Mouse (Mus musculus): ENCODE measurements around the gene Cdcp1. TPM values are rescaled to one million over a fixed set of nuclear protein-coding genes. Genes with fewer than 3 reads are reported as not detected.

Cdcp1 gene
- polyA plus RNA-seq, 1 experiment from 2014 or later: 10.2 TPM

- ATAC-seq (ENCODE audit: low FRiP score, low TSS enrichment): 0 out of 2 replicates have a peak, but pooled peaks have one; percentile 25
These were observed 49.9 kb downstream of the Cdcp1 start for GRCm38 (mm10) chr9:123165781-123166443.

GRCm38 (mm10) chr9:123162985-123163694, 52.7 kb downstream of the Cdcp1 start:
- H3K4me1 ChIP-seq (ENCODE audit: control insufficient read depth, insufficient read depth, low read length): no peaks in the 10 kb centered on the region
- WGBS: 77% methylated on average over 4 of the region's 4 CpGs
- ATAC-seq (ENCODE audit: low FRiP score, low TSS enrichment): no peak

More at GRCm38 (mm10) chr9:123165781-123166443, 49.9 kb downstream of the Cdcp1 start:
- Histone ChIP-seq H3K4me1 (ENCODE audit: control insufficient read depth, insufficient read depth, low read length) (no peaks in the 10 kb centered on the region), H3K4me2 (replicated peaks; ENCODE audit: low read depth, low read length) (no peak overlapping the region), H3K36me3 (ENCODE audit: control insufficient read depth, insufficient read depth, low read length) (no peaks in the 10 kb centered on the region), H3K9ac (ENCODE audit: low read depth, low read length) (no peak overlapping the region), H3K9me3 (ENCODE audit: control insufficient read depth, low read length) (no peaks in the 10 kb centered on the region), H3K27ac (ENCODE audit: low read depth, low read length) (no peak overlapping the region), H3K4me3 (ENCODE audit: low read length) (no peak overlapping the region), H3K27me3 (ENCODE audit: control insufficient read depth, insufficient read depth, low read length) (no peaks in the 10 kb centered on the region)
- WGBS: 74% methylated on average over 3 of the region's 3 CpGs

GRCm38 (mm10) chr9:123161792-123162191, 54.0 kb downstream of the Cdcp1 start:
- Histone ChIP-seq H3K36me3 (ENCODE audit: control insufficient read depth, insufficient read depth, low read length) (no peaks in the 10 kb centered on the region), H3K9ac (ENCODE audit: low read depth, low read length) (no peak overlapping the region), H3K27me3 (ENCODE audit: control insufficient read depth, insufficient read depth, low read length) (no peaks in the 10 kb centered on the region), H3K27ac (ENCODE audit: low read depth, low read length) (no peak overlapping the region), H3K4me3 (ENCODE audit: low read length) (no peak overlapping the region), H3K9me3 (ENCODE audit: control insufficient read depth, low read length) (no peaks in the 10 kb centered on the region), H3K4me2 (replicated peaks; ENCODE audit: low read depth, low read length) (no peak overlapping the region), H3K4me1 (ENCODE audit: control insufficient read depth, insufficient read depth, low read length) (no peaks in the 10 kb centered on the region)
- ATAC-seq (ENCODE audit: low FRiP score, low TSS enrichment): no peak
- WGBS: 51% methylated on average over 2 of the region's 2 CpGs

More at GRCm38 (mm10) chr9:123162985-123163694, 52.7 kb downstream of the Cdcp1 start:
- no peaks in the 10 kb centered on the region for H3K27me3 ChIP-seq (ENCODE audit: control insufficient read depth, insufficient read depth, low read length)
- H3K9ac ChIP-seq (ENCODE audit: low read depth, low read length): no peak overlapping the region
- H3K9me3 ChIP-seq (ENCODE audit: control insufficient read depth, low read length): no peaks in the 10 kb centered on the region
- no peaks in the 10 kb centered on the region for H3K36me3 ChIP-seq (ENCODE audit: control insufficient read depth, insufficient read depth, low read length)
- H3K27ac ChIP-seq (ENCODE audit: low read depth, low read length): no peak overlapping the region
- no peak overlapping the region for H3K4me2 ChIP-seq (replicated peaks; ENCODE audit: low read depth, low read length)
- no peak overlapping the region for H3K4me3 ChIP-seq (ENCODE audit: low read length)

- Histone ChIP-seq H3K36me3 (ENCODE audit: control insufficient read depth, insufficient read depth, low read length) (no peaks in the 10 kb centered on the region), H3K4me3 (ENCODE audit: low read length) (no peak overlapping the region), H3K4me2 (replicated peaks; ENCODE audit: low read depth, low read length) (no peak overlapping the region), H3K27ac (ENCODE audit: low read depth, low read length) (no peak overlapping the region), H3K4me1 (ENCODE audit: control insufficient read depth, insufficient read depth, low read length) (no peaks in the 10 kb centered on the region), H3K9me3 (ENCODE audit: control insufficient read depth, low read length) (no peaks in the 10 kb centered on the region), H3K27me3 (ENCODE audit: control insufficient read depth, insufficient read depth, low read length) (no peaks in the 10 kb centered on the region), H3K9ac (ENCODE audit: low read depth, low read length) (no peak overlapping the region)
- ATAC-seq (ENCODE audit: low FRiP score, low TSS enrichment): no peak; the same call in 1 of the 2 replicates
- 59% methylated on average over 7 of the region's 7 CpGs for WGBS
These were observed 56.5 kb downstream of the Cdcp1 start for GRCm38 (mm10) chr9:123159330-123159729.

GRCm38 (mm10) chr9:123158125-123158836, 57.6 kb downstream of the Cdcp1 start:
- ATAC-seq (ENCODE audit: low FRiP score, low TSS enrichment): no peak
- Histone ChIP-seq H3K4me2 (replicated peaks; ENCODE audit: low read depth, low read length) (no peak overlapping the region), H3K9ac (ENCODE audit: low read depth, low read length) (no peak overlapping the region), H3K27ac (ENCODE audit: low read depth, low read length) (no peak overlapping the region), H3K9me3 (ENCODE audit: control insufficient read depth, low read length) (no peaks in the 10 kb centered on the region), H3K4me1 (ENCODE audit: control insufficient read depth, insufficient read depth, low read length) (no peaks in the 10 kb centered on the region), H3K36me3 (ENCODE audit: control insufficient read depth, insufficient read depth, low read length) (no peaks in the 10 kb centered on the region), H3K4me3 (ENCODE audit: low read length) (no peak overlapping the region), H3K27me3 (ENCODE audit: control insufficient read depth, insufficient read depth, low read length) (no peaks in the 10 kb centered on the region)
- WGBS: 51% methylated on average over 8 of the region's 8 CpGs

GRCm38 (mm10) chr9:123157699-123158098, 58.1 kb downstream of the Cdcp1 start:
- no peaks in the 10 kb centered on the region for H3K27me3 ChIP-seq (ENCODE audit: control insufficient read depth, insufficient read depth, low read length)
- no peaks in the 10 kb centered on the region for H3K36me3 ChIP-seq (ENCODE audit: control insufficient read depth, insufficient read depth, low read length)
- H3K27ac ChIP-seq (ENCODE audit: low read depth, low read length): no peak overlapping the region
- H3K4me2 ChIP-seq (replicated peaks; ENCODE audit: low read depth, low read length): no peak overlapping the region
- H3K9me3 ChIP-seq (ENCODE audit: control insufficient read depth, low read length): no peaks in the 10 kb centered on the region
- H3K9ac ChIP-seq (ENCODE audit: low read depth, low read length): no peak overlapping the region
- H3K4me3 ChIP-seq (ENCODE audit: low read length): no peak overlapping the region
- H3K4me1 ChIP-seq (ENCODE audit: control insufficient read depth, insufficient read depth, low read length): no peaks in the 10 kb centered on the region
- ATAC-seq (ENCODE audit: low FRiP score, low TSS enrichment): no peak

GRCm38 (mm10) chr9:123156910-123157361, 58.9 kb downstream of the Cdcp1 start:
- Histone ChIP-seq H3K27ac (ENCODE audit: low read depth, low read length) (no peak overlapping the region), H3K4me3 (ENCODE audit: low read length) (peak overlapping the region; percentile 19), H3K27me3 (ENCODE audit: control insufficient read depth, insufficient read depth, low read length) (no peaks in the 10 kb centered on the region), H3K4me1 (ENCODE audit: control insufficient read depth, insufficient read depth, low read length) (no peaks in the 10 kb centered on the region), H3K4me2 (replicated peaks; ENCODE audit: low read depth, low read length) (peak overlapping the region; percentile 38), H3K36me3 (ENCODE audit: control insufficient read depth, insufficient read depth, low read length) (no peaks in the 10 kb centered on the region), H3K9me3 (ENCODE audit: control insufficient read depth, low read length) (no peaks in the 10 kb centered on the region), H3K9ac (ENCODE audit: low read depth, low read length) (no peak overlapping the region)
- WGBS: 39% methylated on average over 30 of the region's 30 CpGs
- peak; percentile 82 for ATAC-seq (ENCODE audit: low FRiP score, low TSS enrichment)

GRCm38 (mm10) chr9:123153121-123153520, 62.7 kb downstream of the Cdcp1 start:
- 87% methylated on average over 2 of the region's 2 CpGs for WGBS
- no peak overlapping the region for H3K4me3 ChIP-seq (ENCODE audit: low read length)

GRCm38 (mm10) chr9:123152026-123152425, 63.8 kb downstream of the Cdcp1 start:
- Histone ChIP-seq H3K9ac (ENCODE audit: low read depth, low read length) (no peak overlapping the region), H3K9me3 (ENCODE audit: control insufficient read depth, low read length) (no peaks in the 10 kb centered on the region), H3K4me2 (replicated peaks; ENCODE audit: low read depth, low read length) (no peak overlapping the region), H3K4me1 (ENCODE audit: control insufficient read depth, insufficient read depth, low read length) (no peaks in the 10 kb centered on the region), H3K4me3 (ENCODE audit: low read length) (no peak overlapping the region), H3K27ac (ENCODE audit: low read depth, low read length) (no peak overlapping the region), H3K27me3 (ENCODE audit: control insufficient read depth, insufficient read depth, low read length) (no peaks in the 10 kb centered on the region), H3K36me3 (ENCODE audit: control insufficient read depth, insufficient read depth, low read length) (no peaks in the 10 kb centered on the region)
- 63% methylated on average over 3 of the region's 3 CpGs for WGBS
- no peak for ATAC-seq (ENCODE audit: low FRiP score, low TSS enrichment)

More at GRCm38 (mm10) chr9:123153121-123153520, 62.7 kb downstream of the Cdcp1 start:
- ATAC-seq (ENCODE audit: low FRiP score, low TSS enrichment): no peak
- Histone ChIP-seq H3K27ac (ENCODE audit: low read depth, low read length) (no peak overlapping the region), H3K4me1 (ENCODE audit: control insufficient read depth, insufficient read depth, low read length) (no peaks in the 10 kb centered on the region), H3K4me2 (replicated peaks; ENCODE audit: low read depth, low read length) (no peak overlapping the region), H3K36me3 (ENCODE audit: control insufficient read depth, insufficient read depth, low read length) (no peaks in the 10 kb centered on the region), H3K27me3 (ENCODE audit: control insufficient read depth, insufficient read depth, low read length) (no peaks in the 10 kb centered on the region), H3K9ac (ENCODE audit: low read depth, low read length) (no peak overlapping the region), H3K9me3 (ENCODE audit: control insufficient read depth, low read length) (no peaks in the 10 kb centered on the region)
